Mouse (Mus musculus): ENCODE measurements around the gene Unc5c. TPM values are rescaled to one million over a fixed set of nuclear protein-coding genes. Genes with fewer than 3 reads are reported as not detected.

Gene Unc5c
- total and polyA plus RNA-seq, 3 experiments = not detected

GRCm38 (mm10) chr3:141831135-141831534 is 366.1 kb downstream of the Unc5c start:
- peaks cover 0 to 4% of the 10 kb centered on the region in 2 experiments; a peak in 2 of 4 replicates for H3K4me1 ChIP-seq (ENCODE audit: control insufficient read depth in 1 of 2, insufficient read depth in 2 of 2, low read length in 2 of 2)

GRCm38 (mm10) chr3:141838864-141839263 is 373.8 kb downstream of the Unc5c start:
- no peaks in the 10 kb centered on the region for H3K79me2 ChIP-seq (ENCODE audit: control insufficient read depth, insufficient read depth, low read length, poor library complexity)
- TF ChIP-seq ETS1 (IDR thresholded peaks at IDR 0.05; ENCODE audit: low read depth, low read length) = no peak
- no peak for TF ChIP-seq RCOR1 (IDR thresholded peaks at IDR 0.05; ENCODE audit: low read depth, low read length)
- no peak for TF ChIP-seq MXI1 (IDR thresholded peaks at IDR 0.05; ENCODE audit: low read depth, low read length)
- peak; percentile 70 to 84 (median 82) for TF ChIP-seq CTCF (IDR thresholded peaks at IDR 0.05 in 2 of 3, conservative IDR thresholded peaks at IDR 0.05 in 1 of 3; ENCODE audit: control insufficient read depth in 1 of 3, insufficient read depth in 1 of 3, low read depth in 2 of 3, low read length in 3 of 3, poor library complexity in 1 of 3, severe bottlenecking in 1 of 3)
- peak; percentile 59 for TF ChIP-seq ZC3H11A (IDR thresholded peaks at IDR 0.05; ENCODE audit: low read depth, low read length)
- TF ChIP-seq GATA1 (IDR thresholded peaks at IDR 0.05; ENCODE audit: low read depth, low read length) = no peak
- no peak for TF ChIP-seq MAZ (IDR thresholded peaks at IDR 0.05; ENCODE audit: low read depth, low read length)
- no peak for TF ChIP-seq E2F4 (IDR thresholded peaks at IDR 0.05; ENCODE audit: borderline replicate concordance, low read depth, low read length)
- TF ChIP-seq JUND (IDR thresholded peaks at IDR 0.05; ENCODE audit: low read depth, low read length) = no peak
- no peak for TF ChIP-seq BHLHE40 (IDR thresholded peaks at IDR 0.05; ENCODE audit: borderline replicate concordance, low read depth, low read length)
- no peak for TF ChIP-seq TAL1 (IDR thresholded peaks at IDR 0.05; ENCODE audit: low read length)
- no peak for TF ChIP-seq CHD1 (IDR thresholded peaks at IDR 0.05; ENCODE audit: low read depth, low read length)
- TF ChIP-seq MAX (IDR thresholded peaks at IDR 0.05; ENCODE audit: low read length) = no peak
- no peak for TF ChIP-seq TBP (IDR thresholded peaks at IDR 0.05; ENCODE audit: low read depth, low read length)
- TF ChIP-seq MEF2A (IDR thresholded peaks at IDR 0.05; ENCODE audit: extremely low read depth, insufficient replicate concordance, low read depth, low read length, poor library complexity, severe bottlenecking) = no peak
- TF ChIP-seq POLR2A (IDR thresholded peaks at IDR 0.05; ENCODE audit: control insufficient read depth in 1 of 2, insufficient read depth in 1 of 2, low read depth in 1 of 2, low read length in 2 of 2, poor library complexity in 1 of 2) = no peak
- TF ChIP-seq MYC (IDR thresholded peaks at IDR 0.05; ENCODE audit: low read depth, low read length) = no peak
- TF ChIP-seq SMC3 (IDR thresholded peaks at IDR 0.05; ENCODE audit: low read depth, low read length) = peak; percentile 76
- TF ChIP-seq RAD21 (IDR thresholded peaks at IDR 0.05; ENCODE audit: low read depth, low read length) = peak; percentile 93
- TF ChIP-seq USF1 (IDR thresholded peaks at IDR 0.05; ENCODE audit: low read depth, low read length) = no peak
- no peak overlapping the region for H3K27ac ChIP-seq (ENCODE audit: control insufficient read depth, low read depth, low read length)
- no peak overlapping the region for H3K4me3 ChIP-seq (ENCODE audit: control insufficient read depth in 1 of 2, insufficient read depth in 1 of 2, low read depth in 2 of 2, low read length in 2 of 2)
- H3K9me3 ChIP-seq (replicated peaks; ENCODE audit: insufficient read depth, low read length) = no peaks in the 10 kb centered on the region
- H3K9ac ChIP-seq (ENCODE audit: control insufficient read depth, low read depth, low read length, poor library complexity, severe bottlenecking) = no peak overlapping the region
- peak; percentile 66 for DNase-seq (ENCODE audit: low read depth, low spot score)
- H3K27me3 ChIP-seq (ENCODE audit: control insufficient read depth in 1 of 2, insufficient read depth in 2 of 2, low read length in 2 of 2) = no peaks in the 10 kb centered on the region
- no peaks in the 10 kb centered on the region; a peak in 1 of 4 replicates for H3K36me3 ChIP-seq (ENCODE audit: control insufficient read depth in 1 of 2, insufficient read depth in 2 of 2, low read length in 2 of 2)
- H3K4me1 ChIP-seq (ENCODE audit: control insufficient read depth in 1 of 2, insufficient read depth in 2 of 2, low read length in 2 of 2) = no peaks in the 10 kb centered on the region; a peak in 1 of 4 replicates

More at GRCm38 (mm10) chr3:141831135-141831534, 366.1 kb downstream of the Unc5c start:
- Histone ChIP-seq H3K27ac (ENCODE audit: control insufficient read depth, low read depth, low read length) (no peak overlapping the region), H3K36me3 (ENCODE audit: control insufficient read depth in 1 of 2, insufficient read depth in 2 of 2, low read length in 2 of 2) (no peaks in the 10 kb centered on the region), H3K9me3 (replicated peaks; ENCODE audit: insufficient read depth, low read length) (no peaks in the 10 kb centered on the region), H3K4me3 (ENCODE audit: control insufficient read depth in 1 of 2, insufficient read depth in 1 of 2, low read depth in 2 of 2, low read length in 2 of 2) (no peak overlapping the region), H3K79me2 (ENCODE audit: control insufficient read depth, insufficient read depth, low read length, poor library complexity) (no peaks in the 10 kb centered on the region), H3K27me3 (ENCODE audit: control insufficient read depth in 1 of 2, insufficient read depth in 2 of 2, low read length in 2 of 2) (no peaks in the 10 kb centered on the region), H3K9ac (ENCODE audit: control insufficient read depth, low read depth, low read length, poor library complexity, severe bottlenecking) (no peak overlapping the region)
- peak; percentile 74 for DNase-seq (ENCODE audit: low read depth, low spot score)
- TF ChIP-seq ZC3H11A (IDR thresholded peaks at IDR 0.05; ENCODE audit: low read depth, low read length) = peak; percentile 92
- peak; percentile 95 for TF ChIP-seq SMC3 (IDR thresholded peaks at IDR 0.05; ENCODE audit: low read depth, low read length)
- peak; percentile 98 for TF ChIP-seq RAD21 (IDR thresholded peaks at IDR 0.05; ENCODE audit: low read depth, low read length)
- TF ChIP-seq CTCF (IDR thresholded peaks at IDR 0.05 in 2 of 3, conservative IDR thresholded peaks at IDR 0.05 in 1 of 3; ENCODE audit: control insufficient read depth in 1 of 3, insufficient read depth in 1 of 3, low read depth in 2 of 3, low read length in 3 of 3, poor library complexity in 1 of 3, severe bottlenecking in 1 of 3) = peak; percentile 38 to 86 (median 65); a peak in 5 of 6 replicates
- TF ChIP-seq MAZ (IDR thresholded peaks at IDR 0.05; ENCODE audit: low read depth, low read length) = no peak
